Mouse (Mus musculus): ENCODE measurements around the gene Fancd2. TPM values are rescaled to one million over a fixed set of nuclear protein-coding genes. Genes with fewer than 3 reads are reported as not detected.

The Fancd2 gene
- polyA plus RNA-seq, 1 experiment from 2014 or later, result 2.5 TPM

- Histone ChIP-seq H3K27me3 (ENCODE audit: control insufficient read depth, insufficient read depth, low read length) (no peaks in the 10 kb centered on the region), H3K4me2 (replicated peaks) (no peak overlapping the region), H3K4me1 (replicated peaks; ENCODE audit: control insufficient read depth, insufficient read depth, low read length) (no peaks in the 10 kb centered on the region), H3K27ac (no peak overlapping the region), H3K9me3 (ENCODE audit: control insufficient read depth, low read length) (no peaks in the 10 kb centered on the region), H3K9ac (no peak overlapping the region), H3K36me3 (replicated peaks; ENCODE audit: control insufficient read depth, insufficient read depth) (no peaks in the 10 kb centered on the region), H3K4me3 (replicated peaks; ENCODE audit: low read length) (no peak overlapping the region)
- ATAC-seq (ENCODE audit: low FRiP score) (no peak), DNase-seq (ENCODE audit: low spot score) (no peak)
- 82% methylated on average over 8 of the region's 8 CpGs for WGBS
These were observed 111.1 kb downstream of the Fancd2 start for GRCm38 (mm10) chr6:113642605-113643004.

- DNase-seq (ENCODE audit: low spot score) (no peak), ATAC-seq (ENCODE audit: low FRiP score) (no peak)
- Histone ChIP-seq H3K9me3 (ENCODE audit: control insufficient read depth, low read length) (no peaks in the 10 kb centered on the region), H3K4me3 (replicated peaks; ENCODE audit: low read length) (no peak overlapping the region), H3K4me2 (replicated peaks) (no peak overlapping the region), H3K27me3 (ENCODE audit: control insufficient read depth, insufficient read depth, low read length) (no peaks in the 10 kb centered on the region), H3K36me3 (replicated peaks; ENCODE audit: control insufficient read depth, insufficient read depth) (no peaks in the 10 kb centered on the region), H3K9ac (no peak overlapping the region), H3K4me1 (replicated peaks; ENCODE audit: control insufficient read depth, insufficient read depth, low read length) (no peaks in the 10 kb centered on the region), H3K27ac (no peak overlapping the region)
- 91% methylated on average over 4 of the region's 4 CpGs for WGBS
These were observed 111.5 kb downstream of the Fancd2 start for GRCm38 (mm10) chr6:113643021-113643420.

- Histone ChIP-seq H3K9me3 (ENCODE audit: control insufficient read depth, low read length) (no peaks in the 10 kb centered on the region), H3K4me2 (replicated peaks) (no peak overlapping the region), H3K27ac (no peak overlapping the region), H3K4me1 (replicated peaks; ENCODE audit: control insufficient read depth, insufficient read depth, low read length) (no peaks in the 10 kb centered on the region), H3K36me3 (replicated peaks; ENCODE audit: control insufficient read depth, insufficient read depth) (no peaks in the 10 kb centered on the region), H3K27me3 (ENCODE audit: control insufficient read depth, insufficient read depth, low read length) (no peaks in the 10 kb centered on the region), H3K4me3 (replicated peaks; ENCODE audit: low read length) (no peak overlapping the region), H3K9ac (no peak overlapping the region)
- no peak for DNase-seq (ENCODE audit: low spot score)
- WGBS, result 91% methylated on average over 2 of the region's 2 CpGs
- ATAC-seq (ENCODE audit: low FRiP score), result no peak
These were observed 112.5 kb downstream of the Fancd2 start for GRCm38 (mm10) chr6:113643967-113644366.

- no peak overlapping the region for H3K4me3 ChIP-seq (replicated peaks; ENCODE audit: low read length)
- no peak overlapping the region for H3K27ac ChIP-seq
- no peaks in the 10 kb centered on the region for H3K9me3 ChIP-seq (ENCODE audit: control insufficient read depth, low read length)
- no peaks in the 10 kb centered on the region for H3K27me3 ChIP-seq (ENCODE audit: control insufficient read depth, insufficient read depth, low read length)
- ATAC-seq (ENCODE audit: low FRiP score) (no peak), DNase-seq (ENCODE audit: low spot score) (no peak)
- H3K4me1 ChIP-seq (replicated peaks; ENCODE audit: control insufficient read depth, insufficient read depth, low read length), result no peaks in the 10 kb centered on the region
- no peak overlapping the region for H3K9ac ChIP-seq
- H3K4me2 ChIP-seq (replicated peaks), result no peak overlapping the region
- WGBS, result 90% methylated on average over 8 of the region's 8 CpGs
- no peaks in the 10 kb centered on the region for H3K36me3 ChIP-seq (replicated peaks; ENCODE audit: control insufficient read depth, insufficient read depth)
These were observed 113.3 kb downstream of the Fancd2 start for GRCm38 (mm10) chr6:113644808-113645207.

Small RNA genes within 50 kb of the gene (microRNA-seq; reads per million reads assigned to microRNA genes)
- gene Gm23365, result not detected

Other genes starting within 250 kb of the Fancd2 start
- 2.4 and 5.0 TPM in 2 replicates for gene Cpne9, start 249.4 kb upstream of the Fancd2 start, polyA plus RNA-seq (2014; fragmentation: Nextera tagmentation; extraction: Ambion mirVana)
- gene Brpf1, start 224.5 kb upstream of the Fancd2 start, polyA plus RNA-seq (2014; fragmentation: Nextera tagmentation; extraction: Ambion mirVana), result 17.5 and 18.1 TPM in 2 replicates
- 8.4 and 9.0 TPM in 2 replicates for gene Ogg1, start 204.7 kb upstream of the Fancd2 start, polyA plus RNA-seq (2014; fragmentation: Nextera tagmentation; extraction: Ambion mirVana)
- 111 and 123 TPM in 2 replicates for gene Camk1, start 187.7 kb upstream of the Fancd2 start, polyA plus RNA-seq (2014; fragmentation: Nextera tagmentation; extraction: Ambion mirVana)
- 62.6 and 67.0 TPM in 2 replicates for gene Tada3, start 153.8 kb upstream of the Fancd2 start, polyA plus RNA-seq (2014; fragmentation: Nextera tagmentation; extraction: Ambion mirVana)
- 231 and 235 TPM in 2 replicates for gene Arpc4, start 153.6 kb upstream of the Fancd2 start, polyA plus RNA-seq (2014; fragmentation: Nextera tagmentation; extraction: Ambion mirVana)
- gene Ttll3, start 142.4 kb upstream of the Fancd2 start, polyA plus RNA-seq (2014; fragmentation: Nextera tagmentation; extraction: Ambion mirVana), result 7.0 and 8.1 TPM in 2 replicates
- 15.0 and 19.0 TPM in 2 replicates for gene Rpusd3, start 112.3 kb upstream of the Fancd2 start, polyA plus RNA-seq (2014; fragmentation: Nextera tagmentation; extraction: Ambion mirVana)
- gene Cidec, start 95.9 kb upstream of the Fancd2 start, polyA plus RNA-seq (2014; fragmentation: Nextera tagmentation; extraction: Ambion mirVana), result not detected in 2 replicates
- 87.9 and 88.5 TPM in 2 replicates for gene Jagn1, start 89.1 kb upstream of the Fancd2 start, polyA plus RNA-seq (2014; fragmentation: Nextera tagmentation; extraction: Ambion mirVana)
- gene Il17re, start 73.2 kb upstream of the Fancd2 start, polyA plus RNA-seq (2014; fragmentation: Nextera tagmentation; extraction: Ambion mirVana), result 0.27 and 0.31 TPM in 2 replicates
- 2.4 and 3.0 TPM in 2 replicates for gene Il17rc, start 60.3 kb upstream of the Fancd2 start, polyA plus RNA-seq (2014; fragmentation: Nextera tagmentation; extraction: Ambion mirVana)
- 61.5 and 69.9 TPM in 2 replicates for gene Creld1, start 48.4 kb upstream of the Fancd2 start, polyA plus RNA-seq (2014; fragmentation: Nextera tagmentation; extraction: Ambion mirVana)
- gene Prrt3, start 29.8 kb upstream of the Fancd2 start, polyA plus RNA-seq (2014; fragmentation: Nextera tagmentation; extraction: Ambion mirVana), result 10.5 and 10.7 TPM in 2 replicates
- gene Emc3, start within 50 bp of the Fancd2 start, polyA plus RNA-seq (2014; fragmentation: Nextera tagmentation; extraction: Ambion mirVana), result 107 and 119 TPM in 2 replicates
- not detected in 2 replicates for gene Fancd2os, start 69.0 kb downstream of the Fancd2 start, polyA plus RNA-seq (2014; fragmentation: Nextera tagmentation; extraction: Ambion mirVana)
- gene Brk1, start 73.1 kb downstream of the Fancd2 start, polyA plus RNA-seq (2014; fragmentation: Nextera tagmentation; extraction: Ambion mirVana), result 261 and 267 TPM in 2 replicates
- 86.5 and 96.9 TPM in 2 replicates for gene Vhl, start 92.3 kb downstream of the Fancd2 start, polyA plus RNA-seq (2014; fragmentation: Nextera tagmentation; extraction: Ambion mirVana)
- gene Irak2, start 106.8 kb downstream of the Fancd2 start, polyA plus RNA-seq (2014; fragmentation: Nextera tagmentation; extraction: Ambion mirVana), result 0.95 and 1.4 TPM in 2 replicates
- gene Tatdn2, start 165.4 kb downstream of the Fancd2 start, polyA plus RNA-seq (2014; fragmentation: Nextera tagmentation; extraction: Ambion mirVana), result 2.2 and 2.4 TPM in 2 replicates
- gene Ghrl, start 188.2 kb downstream of the Fancd2 start, polyA plus RNA-seq (2014; fragmentation: Nextera tagmentation; extraction: Ambion mirVana), result 1.1 and 1.2 TPM in 2 replicates
- 196 TPM in 2 replicates for gene Sec13, start 209.1 kb downstream of the Fancd2 start, polyA plus RNA-seq (2014; fragmentation: Nextera tagmentation; extraction: Ambion mirVana)

Data from hindbrain, embryonic 14.5 days (tissue).